Mouse (Mus musculus): Measurements from ENCODE around the gene Gna15.

The Gna15 gene

GRCm38 (mm10) chr10:81524051-81524605, at the start of gene Gna15:
Gene Gna15, minus strand, starts transcription at chr10:81524225.
- peak; percentile 17; the same call in 1 of the 2 replicates for ATAC-seq (ENCODE audit: low TSS enrichment)

- no peak for ATAC-seq (ENCODE audit: low TSS enrichment)
These were observed 49.0 kb upstream of the Gna15 start for GRCm38 (mm10) chr10:81572975-81573374.

- ATAC-seq (ENCODE audit: low TSS enrichment): no peak
These were observed 48.2 kb upstream of the Gna15 start for GRCm38 (mm10) chr10:81572133-81572671.

GRCm38 (mm10) chr10:81571501-81571876, 47.5 kb upstream of the Gna15 start:
- ATAC-seq (ENCODE audit: low TSS enrichment): peak; percentile 87

- peak; percentile 58 for ATAC-seq (ENCODE audit: low TSS enrichment)
These were observed 46.9 kb upstream of the Gna15 start for GRCm38 (mm10) chr10:81570831-81571500.

GRCm38 (mm10) chr10:81570238-81570800, 46.3 kb upstream of the Gna15 start:
- no peak for ATAC-seq (ENCODE audit: low TSS enrichment)

GRCm38 (mm10) chr10:81569507-81570237, 45.6 kb upstream of the Gna15 start:
- ATAC-seq (ENCODE audit: low TSS enrichment): no peak

- ATAC-seq (ENCODE audit: low TSS enrichment): no peak
These were observed 44.6 kb upstream of the Gna15 start for GRCm38 (mm10) chr10:81568381-81569191.

- no peak for ATAC-seq (ENCODE audit: low TSS enrichment)
These were observed 41.5 kb upstream of the Gna15 start for GRCm38 (mm10) chr10:81565257-81566228.

- ATAC-seq (ENCODE audit: low TSS enrichment): no peak
These were observed 40.7 kb upstream of the Gna15 start for GRCm38 (mm10) chr10:81564734-81565133.

- no peak for ATAC-seq (ENCODE audit: low TSS enrichment)
These were observed 40.2 kb upstream of the Gna15 start for GRCm38 (mm10) chr10:81564216-81564615.

GRCm38 (mm10) chr10:81563481-81563880, 39.5 kb upstream of the Gna15 start:
- ATAC-seq (ENCODE audit: low TSS enrichment): no peak

- no peak for ATAC-seq (ENCODE audit: low TSS enrichment)
These were observed 38.4 kb upstream of the Gna15 start for GRCm38 (mm10) chr10:81562411-81562810.

- ATAC-seq (ENCODE audit: low TSS enrichment): no peak
These were observed 36.9 kb upstream of the Gna15 start for GRCm38 (mm10) chr10:81560719-81561459.

- peak; percentile 64 for ATAC-seq (ENCODE audit: low TSS enrichment)
These were observed 35.9 kb upstream of the Gna15 start for GRCm38 (mm10) chr10:81559627-81560539.

GRCm38 (mm10) chr10:81559163-81559626, 35.2 kb upstream of the Gna15 start, which contains the start of gene Aes:
Gene Aes, plus strand, starts transcription at chr10:81559488.
- peak; percentile 38 for ATAC-seq (ENCODE audit: low TSS enrichment)

- ATAC-seq (ENCODE audit: low TSS enrichment): no peak
These were observed 33.5 kb upstream of the Gna15 start for GRCm38 (mm10) chr10:81557491-81557890.

- ATAC-seq (ENCODE audit: low TSS enrichment): no peak
These were observed 32.3 kb upstream of the Gna15 start for GRCm38 (mm10) chr10:81556282-81556681.

Data from frontal cortex, adult (tissue).